Mouse (Mus musculus): ENCODE results near the gene Supt4a. TPM values are rescaled to one million over a fixed set of nuclear protein-coding genes. Genes with fewer than 3 reads are reported as not detected.
A peak's percentile ranks its signal among the peaks of the same experiment; 100 is the strongest.

Supt4a gene
- polyA plus RNA-seq, 1 experiment from 2014 or later = 163 TPM

DNA sequence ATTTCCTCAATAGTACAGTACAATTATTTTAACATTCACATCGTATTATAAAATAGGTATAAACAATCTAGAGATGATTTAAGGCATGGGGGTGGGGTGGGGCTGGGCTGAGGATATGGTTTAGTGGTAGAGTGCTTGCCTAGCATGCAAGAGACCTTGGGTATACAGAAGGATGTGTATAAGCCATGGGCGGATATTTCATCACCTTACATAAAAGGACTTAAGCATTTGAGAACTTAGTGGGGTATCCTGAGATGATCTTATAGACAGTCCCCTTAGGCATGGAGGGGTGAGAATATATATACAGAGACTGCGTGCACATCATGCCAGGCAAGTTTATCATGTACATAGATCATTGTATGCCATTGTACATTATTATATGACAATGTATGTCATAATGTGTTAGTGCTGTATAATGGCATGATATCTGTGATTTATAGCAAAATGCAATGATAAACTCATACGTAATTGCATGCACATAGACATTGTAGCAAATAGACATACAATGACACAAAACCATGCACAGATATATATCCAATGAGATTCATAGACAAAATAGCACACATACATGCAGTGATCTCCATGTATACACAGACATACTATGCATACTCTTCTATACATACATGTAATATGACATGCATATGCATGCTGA is 21.7 kb downstream of the Supt4a start:
- DNase-seq = no peak
- 76% methylated on average over 4 of the region's 4 CpGs for WGBS
- H3K27ac ChIP-seq (replicated peaks; ENCODE audit: low read depth, low read length) = peak overlapping the region; percentile 91

DNA sequence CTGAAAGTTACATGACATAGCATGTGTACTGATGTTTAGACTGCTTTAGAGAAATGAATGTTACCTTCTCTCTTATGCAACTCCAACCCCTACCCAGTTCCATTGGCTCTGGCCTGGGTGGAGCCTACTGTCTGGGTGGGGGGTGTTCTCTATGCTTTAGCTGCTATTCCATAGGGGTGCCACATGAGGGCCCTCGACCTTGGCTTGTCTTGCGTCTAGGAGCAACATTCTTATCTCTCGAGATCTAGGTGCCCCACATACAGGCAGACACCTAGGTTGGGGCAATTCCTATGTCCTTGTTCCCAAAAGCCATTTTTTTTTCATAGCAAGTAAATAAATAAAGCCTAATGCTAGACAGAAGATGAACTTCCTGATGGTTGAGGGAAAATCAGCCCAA is 22.3 kb downstream of the Supt4a start:
- no peaks in the 10 kb centered on the region for H3K36me3 ChIP-seq (ENCODE audit: control insufficient read depth, insufficient read depth, low read length)
- no peaks in the 10 kb centered on the region; the same call in 1 of the 2 replicates for H3K27me3 ChIP-seq (ENCODE audit: control insufficient read depth, insufficient read depth, low read length)
- peak overlapping the region; percentile 97 for H3K4me2 ChIP-seq (ENCODE audit: low read length)
- peak overlapping the region; percentile 80; the same call in 1 of the 2 replicates for H3K9ac ChIP-seq (replicated peaks; ENCODE audit: low read length)
- peaks cover 34% of the 10 kb centered on the region for H3K4me1 ChIP-seq (ENCODE audit: control insufficient read depth, insufficient read depth, low read length)
- DNase-seq (peak; percentile 54), ATAC-seq (ENCODE audit: low FRiP score, low TSS enrichment) (no peak)
- peak overlapping the region; percentile 65 for H3K4me3 ChIP-seq (replicated peaks; ENCODE audit: low read depth, low read length)
- H3K9me3 ChIP-seq (ENCODE audit: control insufficient read depth, low read length) = no peaks in the 10 kb centered on the region
- WGBS = 7% methylated on average over 3 of the region's 3 CpGs
- H3K27ac ChIP-seq (replicated peaks; ENCODE audit: low read depth, low read length) = peak overlapping the region; percentile 91

More for the DNA sequence above, 21.7 kb downstream of the Supt4a start:
- H3K27me3 ChIP-seq (ENCODE audit: control insufficient read depth, insufficient read depth, low read length) = no peaks in the 10 kb centered on the region; the same call in 1 of the 2 replicates
- no peak overlapping the region; the same call in 1 of the 2 replicates for H3K4me2 ChIP-seq (ENCODE audit: low read length)
- peaks cover 33% of the 10 kb centered on the region for H3K4me1 ChIP-seq (ENCODE audit: control insufficient read depth, insufficient read depth, low read length)
- no peak for ATAC-seq (ENCODE audit: low FRiP score, low TSS enrichment)
- no peak overlapping the region for H3K4me3 ChIP-seq (replicated peaks; ENCODE audit: low read depth, low read length)
- no peaks in the 10 kb centered on the region for H3K9me3 ChIP-seq (ENCODE audit: control insufficient read depth, low read length)
- H3K36me3 ChIP-seq (ENCODE audit: control insufficient read depth, insufficient read depth, low read length) = no peaks in the 10 kb centered on the region
- no peak overlapping the region for H3K9ac ChIP-seq (replicated peaks; ENCODE audit: low read length)

DNA sequence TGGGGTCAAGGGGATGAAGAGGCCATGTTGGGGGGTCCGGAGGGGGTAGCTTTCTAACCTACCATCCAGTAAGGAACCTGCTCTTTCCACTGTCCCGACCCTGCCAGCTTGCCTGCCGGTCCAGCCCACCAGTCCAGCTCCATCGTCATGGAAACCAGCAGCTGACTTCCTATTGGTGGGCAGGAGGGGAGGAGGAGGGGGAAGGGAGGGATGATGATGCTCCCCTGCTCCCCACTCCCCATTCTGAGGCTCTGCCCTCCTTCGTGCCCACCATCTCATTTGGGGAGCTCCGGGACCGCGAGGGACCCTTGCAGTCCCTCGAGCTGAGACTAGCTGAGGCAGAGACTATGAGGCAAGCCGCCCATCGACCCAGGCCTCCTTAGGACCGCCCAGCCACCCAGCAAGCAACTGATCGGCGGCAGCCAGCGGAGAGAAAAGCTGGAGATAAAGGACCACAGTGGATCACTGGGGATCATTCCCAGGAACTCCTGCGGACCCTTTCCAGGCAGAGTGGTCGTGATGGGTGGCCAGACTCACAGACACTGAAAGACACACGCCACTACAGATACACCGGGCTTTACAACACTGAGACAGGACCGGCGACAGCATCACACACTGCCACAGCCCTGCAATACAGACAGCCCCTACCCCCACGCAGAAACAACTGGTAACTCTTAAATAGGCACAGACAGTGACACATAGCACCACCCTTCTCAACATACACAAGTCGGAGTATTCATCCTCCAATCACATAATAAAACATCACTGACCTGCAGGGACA is 23.1 kb downstream of the Supt4a start, which contains the start of gene Tspoap1:
Tspoap1 (plus strand) TSS at position 241 of the 781 bp plus-strand sequence.
- WGBS = 4% methylated on average over 23 of the region's 23 CpGs
- Histone ChIP-seq H3K4me2 (ENCODE audit: low read length) (peak within 1 kb of the TSS; percentile 97), H3K36me3 (ENCODE audit: control insufficient read depth, insufficient read depth, low read length) (no peaks in the 10 kb centered on the region), H3K4me3 (replicated peaks; ENCODE audit: low read depth, low read length) (peak within 1 kb of the TSS; percentile 65), H3K27ac (replicated peaks; ENCODE audit: low read depth, low read length) (peak within 1 kb of the TSS; percentile 91), H3K27me3 (ENCODE audit: control insufficient read depth, insufficient read depth, low read length) (no peaks in the 10 kb centered on the region; the same call in 1 of the 2 replicates), H3K4me1 (ENCODE audit: control insufficient read depth, insufficient read depth, low read length) (peaks cover 43% of the 10 kb centered on the region), H3K9me3 (ENCODE audit: control insufficient read depth, low read length) (no peaks in the 10 kb centered on the region), H3K9ac (replicated peaks; ENCODE audit: low read length) (peak within 1 kb of the TSS; percentile 80)
- DNase-seq (peak; percentile 91), ATAC-seq (ENCODE audit: low FRiP score, low TSS enrichment) (peak; percentile 78)

DNA sequence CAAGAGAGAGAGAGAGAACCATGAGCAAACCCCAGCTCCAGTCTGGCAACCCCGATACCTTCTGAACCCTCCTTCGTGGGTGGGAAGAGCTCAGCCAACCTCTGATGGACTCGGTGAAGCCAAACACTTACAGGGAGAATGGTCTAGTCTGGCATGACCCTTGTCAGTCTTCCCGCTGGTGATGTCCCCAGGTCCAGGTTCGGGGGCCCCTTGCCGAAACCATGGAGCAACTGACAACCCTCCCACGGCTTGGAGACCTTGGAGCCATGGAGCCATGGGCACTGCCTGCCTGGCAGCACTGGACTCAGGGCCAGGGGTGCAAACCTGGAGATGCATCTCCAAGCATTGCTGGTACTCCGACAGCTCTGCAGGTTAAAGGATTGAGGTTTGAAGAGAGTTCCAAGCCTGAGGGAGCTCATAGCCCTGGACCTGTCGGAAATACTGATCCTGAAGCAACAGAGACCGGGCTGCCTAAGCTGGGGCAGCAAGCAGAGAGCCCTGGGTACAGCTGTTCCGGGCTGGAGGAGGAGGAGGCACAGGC is 23.9 kb downstream of the Supt4a start:
- Histone ChIP-seq H3K9ac (replicated peaks; ENCODE audit: low read length) (peak overlapping the region; percentile 80), H3K27ac (replicated peaks; ENCODE audit: low read depth, low read length) (peak overlapping the region; percentile 91; the same call in 1 of the 2 replicates), H3K4me1 (ENCODE audit: control insufficient read depth, insufficient read depth, low read length) (peaks cover 44% of the 10 kb centered on the region), H3K27me3 (ENCODE audit: control insufficient read depth, insufficient read depth, low read length) (no peaks in the 10 kb centered on the region; the same call in 1 of the 2 replicates), H3K4me2 (ENCODE audit: low read length) (peak overlapping the region; percentile 97), H3K9me3 (ENCODE audit: control insufficient read depth, low read length) (no peaks in the 10 kb centered on the region), H3K4me3 (replicated peaks; ENCODE audit: low read depth, low read length) (peak overlapping the region; percentile 65), H3K36me3 (ENCODE audit: control insufficient read depth, insufficient read depth, low read length) (0 out of 2 replicates have a peak, but pooled peaks cover 5% of the 10 kb centered on the region)
- 60% methylated on average over 11 of the region's 11 CpGs for WGBS
- peak; percentile 4 for DNase-seq
- no peak for ATAC-seq (ENCODE audit: low FRiP score, low TSS enrichment)

DNA sequence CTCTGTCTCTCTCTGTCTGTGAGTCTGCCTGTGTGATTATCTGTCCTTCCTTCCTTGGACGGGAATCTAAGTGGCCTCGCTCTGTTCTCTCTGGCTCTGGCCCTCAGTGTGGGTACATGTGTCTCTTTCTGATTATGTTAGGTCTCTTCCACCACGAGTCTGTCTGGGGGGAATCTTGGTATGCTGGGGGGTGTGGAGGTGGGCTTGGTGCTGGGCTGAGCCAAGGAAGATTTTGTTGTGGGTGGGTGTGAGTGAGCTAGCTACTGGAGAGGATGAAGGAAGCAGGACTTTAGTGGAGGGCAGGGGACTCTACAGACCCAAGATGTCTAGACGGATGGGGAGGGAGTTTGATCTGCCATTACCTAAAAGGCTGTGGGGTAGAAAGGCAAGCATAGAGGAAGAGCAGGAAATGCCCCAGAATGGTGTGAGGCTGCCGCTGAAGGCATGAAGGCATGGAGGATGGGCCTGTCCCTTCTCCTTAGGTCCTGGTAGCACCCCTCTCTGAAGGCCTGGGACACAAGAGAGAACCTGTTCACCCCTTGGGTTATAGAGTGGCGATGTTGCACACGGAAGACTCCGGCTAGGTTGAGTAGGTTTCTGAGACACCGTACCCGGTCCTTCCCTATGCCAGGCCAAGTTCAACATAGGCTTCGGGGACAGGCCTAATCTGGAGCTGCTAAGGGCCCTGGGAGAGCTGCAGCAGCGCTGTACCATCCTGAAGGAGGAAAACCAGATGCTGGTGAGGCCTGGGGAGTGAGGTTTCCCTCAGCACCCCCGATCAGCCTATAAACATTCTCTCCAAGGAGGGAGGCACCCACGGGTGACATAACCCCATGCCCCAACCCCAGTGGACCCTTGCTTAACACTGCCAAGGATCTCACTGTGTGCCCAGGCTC is 24.7 kb downstream of the Supt4a start:
- Histone ChIP-seq H3K4me2 (ENCODE audit: low read length) (peak overlapping the region; percentile 97), H3K27ac (replicated peaks; ENCODE audit: low read depth, low read length) (0 out of 2 replicates have a peak overlapping the region, but pooled peaks have one; percentile 84), H3K36me3 (ENCODE audit: control insufficient read depth, insufficient read depth, low read length) (peaks cover 11% of the 10 kb centered on the region; the same call in 1 of the 2 replicates), H3K9ac (replicated peaks; ENCODE audit: low read length) (peak overlapping the region; percentile 80), H3K27me3 (ENCODE audit: control insufficient read depth, insufficient read depth, low read length) (no peaks in the 10 kb centered on the region; the same call in 1 of the 2 replicates), H3K4me3 (replicated peaks; ENCODE audit: low read depth, low read length) (peak overlapping the region; percentile 65), H3K4me1 (ENCODE audit: control insufficient read depth, insufficient read depth, low read length) (peaks cover 44% of the 10 kb centered on the region), H3K9me3 (ENCODE audit: control insufficient read depth, low read length) (no peaks in the 10 kb centered on the region)
- ATAC-seq (ENCODE audit: low FRiP score, low TSS enrichment) (no peak), DNase-seq (no peak)
- 74% methylated on average over 14 of the region's 14 CpGs for WGBS

DNA sequence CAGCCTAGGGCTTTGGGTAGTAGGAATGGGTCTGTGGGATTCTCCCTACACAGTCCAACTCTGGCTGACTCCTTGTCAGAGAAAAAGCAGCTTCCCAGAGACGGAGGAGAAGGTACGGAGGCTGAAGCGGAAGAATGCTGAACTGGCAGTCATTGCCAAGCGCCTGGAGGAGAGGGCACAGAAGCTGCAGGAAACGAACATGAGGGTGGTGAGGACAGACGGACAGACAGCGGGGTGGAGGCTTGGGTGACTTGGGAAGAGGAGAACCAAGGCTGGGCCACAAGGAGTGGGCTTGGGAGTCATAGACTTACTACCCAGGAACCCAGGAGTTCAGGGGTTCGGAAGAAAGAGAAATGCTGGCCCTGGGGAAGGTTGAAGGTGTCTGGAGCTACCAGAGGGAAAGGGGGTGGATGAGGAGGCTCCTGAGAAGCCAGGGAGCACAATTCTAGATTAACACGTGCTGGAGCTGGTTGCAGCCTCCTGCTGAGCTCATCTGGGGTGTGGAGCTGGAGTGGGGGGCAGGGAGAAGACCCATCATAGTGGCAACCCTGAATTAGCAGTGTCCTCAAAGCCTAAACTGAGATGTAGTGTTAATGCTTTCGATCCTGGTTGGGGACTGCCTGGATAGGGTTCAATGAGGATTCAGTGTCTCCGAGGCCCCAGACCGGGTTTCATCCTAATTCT is 25.5 kb downstream of the Supt4a start:
- peak; percentile 3 for DNase-seq
- Histone ChIP-seq H3K27me3 (ENCODE audit: control insufficient read depth, insufficient read depth, low read length) (no peaks in the 10 kb centered on the region; the same call in 1 of the 2 replicates), H3K9ac (replicated peaks; ENCODE audit: low read length) (peak overlapping the region; percentile 80), H3K4me3 (replicated peaks; ENCODE audit: low read depth, low read length) (peak overlapping the region; percentile 65), H3K4me2 (ENCODE audit: low read length) (peak overlapping the region; percentile 97), H3K4me1 (ENCODE audit: control insufficient read depth, insufficient read depth, low read length) (peaks cover 44% of the 10 kb centered on the region), H3K27ac (replicated peaks; ENCODE audit: low read depth, low read length) (peak overlapping the region; percentile 84), H3K9me3 (ENCODE audit: control insufficient read depth, low read length) (no peaks in the 10 kb centered on the region), H3K36me3 (ENCODE audit: control insufficient read depth, insufficient read depth, low read length) (peaks cover 18% of the 10 kb centered on the region)
- no peak for ATAC-seq (ENCODE audit: low FRiP score, low TSS enrichment)
- WGBS = 51% methylated on average over 12 of the region's 12 CpGs

DNA sequence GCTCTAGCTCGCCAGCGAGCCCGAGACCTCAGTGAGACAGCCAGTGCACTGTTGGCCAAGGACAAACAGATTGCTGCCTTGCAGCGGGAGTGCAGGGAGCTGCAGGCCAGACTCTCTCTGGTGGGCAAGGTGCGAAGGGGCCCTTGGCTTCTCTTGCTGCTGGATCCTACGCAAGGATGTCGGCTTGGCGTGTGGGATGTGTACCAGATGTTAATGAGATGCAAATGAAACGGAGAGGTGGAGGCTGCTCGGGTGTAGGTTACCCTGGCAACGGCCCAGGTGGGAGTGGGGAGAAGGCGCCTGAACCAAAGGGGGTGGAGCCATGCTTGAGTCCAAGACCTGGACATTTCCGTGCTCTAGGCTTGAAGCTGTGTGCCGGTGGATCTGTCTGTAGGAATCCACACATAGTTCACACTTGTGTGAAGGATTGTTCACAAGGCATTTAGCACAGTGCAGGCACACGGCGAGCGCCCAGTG is 26.2 kb downstream of the Supt4a start:
- peak; percentile 90 for DNase-seq
- H3K9ac ChIP-seq (replicated peaks; ENCODE audit: low read length) = peak overlapping the region; percentile 80
- H3K4me2 ChIP-seq (ENCODE audit: low read length) = peak overlapping the region; percentile 97
- peak overlapping the region; percentile 84 for H3K27ac ChIP-seq (replicated peaks; ENCODE audit: low read depth, low read length)
- H3K36me3 ChIP-seq (ENCODE audit: control insufficient read depth, insufficient read depth, low read length) = peaks cover 22% of the 10 kb centered on the region
- peaks cover 44% of the 10 kb centered on the region for H3K4me1 ChIP-seq (ENCODE audit: control insufficient read depth, insufficient read depth, low read length)
- H3K4me3 ChIP-seq (replicated peaks; ENCODE audit: low read depth, low read length) = peak overlapping the region; percentile 65
- no peaks in the 10 kb centered on the region for H3K9me3 ChIP-seq (ENCODE audit: control insufficient read depth, low read length)
- 2% methylated on average over 17 of the region's 17 CpGs for WGBS
- no peaks in the 10 kb centered on the region; the same call in 1 of the 2 replicates for H3K27me3 ChIP-seq (ENCODE audit: control insufficient read depth, insufficient read depth, low read length)
- ATAC-seq (ENCODE audit: low FRiP score, low TSS enrichment) = peak; percentile 76
